Mouse (Mus musculus): ENCODE measurements around the gene Mbtps1. TPM values are rescaled to one million over a fixed set of nuclear protein-coding genes. Genes with fewer than 3 reads are reported as not detected.

Mbtps1 gene
- polyA plus RNA-seq, 1 experiment from 2014 or later = 110 TPM

DNA sequence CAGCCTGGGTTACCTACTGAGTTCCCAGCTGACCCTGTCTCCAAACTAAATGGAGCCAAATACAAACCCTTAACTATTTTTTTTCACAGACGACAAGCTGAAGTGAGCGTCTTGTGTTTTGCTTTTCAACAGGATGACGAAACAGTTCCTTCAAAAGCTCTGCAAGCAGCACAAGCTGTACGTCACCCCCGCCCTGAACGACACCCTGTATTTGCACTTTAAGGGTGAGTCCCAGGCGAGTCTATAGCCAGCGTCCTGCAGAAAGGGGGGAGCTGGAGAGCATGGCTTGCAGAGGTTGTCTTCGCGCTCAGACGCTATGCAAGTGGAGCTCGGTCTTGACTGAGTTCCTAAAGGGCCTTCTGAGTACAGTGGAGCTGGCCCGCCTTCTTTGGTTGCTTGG is 20.6 kb upstream of the Mbtps1 start:
- Histone ChIP-seq H3K27me3 (peaks cover 39% of the 10 kb centered on the region), H3K4me1 (peaks cover 7% of the 10 kb centered on the region), H3K9me3 (no peaks in the 10 kb centered on the region), H3K4me2 (replicated peaks) (no peak overlapping the region), H3K9ac (replicated peaks) (no peak overlapping the region), H3K36me3 (no peaks in the 10 kb centered on the region), H3K4me3 (no peak overlapping the region), H3K27ac (replicated peaks) (no peak overlapping the region)
- ATAC-seq (ENCODE audit: low FRiP score, low read depth) = no peak
- 46% methylated on average over 13 of the region's 13 CpGs for WGBS

GRCm38 (mm10) chr8:119575366-119575726 is 16.8 kb upstream of the Mbtps1 start:
- Histone ChIP-seq H3K4me3 (peak overlapping the region; percentile 86), H3K4me2 (replicated peaks) (peak overlapping the region; percentile 93), H3K9ac (replicated peaks) (peak overlapping the region; percentile 78), H3K4me1 (peaks cover 20% of the 10 kb centered on the region), H3K27ac (replicated peaks) (peak overlapping the region; percentile 75), H3K36me3 (no peaks in the 10 kb centered on the region), H3K27me3 (peaks cover 36% of the 10 kb centered on the region), H3K9me3 (no peaks in the 10 kb centered on the region)
- ATAC-seq (ENCODE audit: low FRiP score, low read depth) = no peak; the same call in 1 of the 2 replicates
- 2% methylated on average over 15 of the region's 16 CpGs for WGBS

GRCm38 (mm10) chr8:119574437-119575365 is 16.2 kb upstream of the Mbtps1 start, which contains the start of the genes Hsdl1 and Dnaaf1:
Hsdl1 (minus strand) TSS chr8:119575183.
Dnaaf1 (plus strand) TSS chr8:119575235.
- Histone ChIP-seq H3K4me1 (peaks cover 20% of the 10 kb centered on the region), H3K9me3 (no peaks in the 10 kb centered on the region), H3K27ac (replicated peaks) (peak within 1 kb of the TSS; percentile 75), H3K4me3 (peak within 1 kb of the TSS; percentile 86), H3K27me3 (peaks cover 35% of the 10 kb centered on the region), H3K4me2 (replicated peaks) (peak within 1 kb of the TSS; percentile 93), H3K9ac (replicated peaks) (peak within 1 kb of the TSS; percentile 78), H3K36me3 (no peaks in the 10 kb centered on the region)
- peak; percentile 92 for ATAC-seq (ENCODE audit: low FRiP score, low read depth)
- under 1% methylated on average over 73 of the region's 97 CpGs for WGBS

DNA sequence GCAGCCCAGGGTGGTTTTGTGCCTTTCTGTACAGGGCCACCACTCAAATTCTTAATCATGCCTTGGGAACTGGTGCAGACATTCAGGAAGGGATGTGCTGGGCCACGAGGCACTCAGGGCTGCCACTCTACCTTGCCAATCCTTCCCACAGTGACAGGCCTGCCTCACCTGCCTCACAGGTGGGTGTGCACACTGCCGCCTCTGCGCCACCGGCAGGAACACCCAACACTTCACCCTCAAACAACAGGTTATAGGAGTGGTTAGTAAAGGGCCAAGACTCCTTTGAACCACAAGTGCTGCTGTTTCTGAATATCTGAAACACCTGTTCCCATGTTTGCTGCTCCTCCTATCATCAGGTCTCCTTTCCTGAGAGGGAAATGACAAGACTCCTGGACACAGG is 13.9 kb upstream of the Mbtps1 start:
- Histone ChIP-seq H3K9ac (replicated peaks) (no peak overlapping the region), H3K9me3 (no peaks in the 10 kb centered on the region), H3K4me3 (no peak overlapping the region), H3K36me3 (peaks cover 6% of the 10 kb centered on the region), H3K27me3 (peaks cover 18% of the 10 kb centered on the region), H3K27ac (replicated peaks) (no peak overlapping the region), H3K4me1 (peaks cover 20% of the 10 kb centered on the region), H3K4me2 (replicated peaks) (no peak overlapping the region)
- 94% methylated on average over 4 of the region's 4 CpGs for WGBS
- no peak for ATAC-seq (ENCODE audit: low FRiP score, low read depth)

DNA sequence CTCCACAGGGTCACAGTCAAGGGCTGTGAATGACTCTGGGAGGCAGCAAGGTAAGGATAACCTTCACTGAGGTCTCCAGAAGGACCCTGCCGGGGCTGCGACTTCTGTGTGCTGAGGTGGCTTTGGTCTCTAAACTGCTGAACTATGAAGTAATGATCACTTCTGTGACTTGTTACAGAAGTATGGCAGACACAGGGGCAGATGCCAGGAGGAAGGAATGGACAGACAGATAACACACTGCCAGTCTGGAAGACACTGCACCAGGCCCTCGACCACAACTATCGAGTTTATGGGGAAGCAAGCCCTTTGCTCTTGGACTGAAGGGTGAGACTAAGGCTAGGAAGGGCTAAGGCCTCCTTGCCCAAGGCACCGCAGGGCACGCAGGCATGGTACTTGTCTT is 12.6 kb upstream of the Mbtps1 start:
- WGBS = 95% methylated on average over 6 of the region's 6 CpGs
- Histone ChIP-seq H3K4me2 (replicated peaks) (no peak overlapping the region), H3K27ac (replicated peaks) (no peak overlapping the region), H3K9me3 (no peaks in the 10 kb centered on the region), H3K9ac (replicated peaks) (no peak overlapping the region), H3K36me3 (peaks cover 16% of the 10 kb centered on the region), H3K4me3 (no peak overlapping the region), H3K27me3 (peaks cover 6% of the 10 kb centered on the region), H3K4me1 (peaks cover 20% of the 10 kb centered on the region)
- no peak for ATAC-seq (ENCODE audit: low FRiP score, low read depth)

DNA sequence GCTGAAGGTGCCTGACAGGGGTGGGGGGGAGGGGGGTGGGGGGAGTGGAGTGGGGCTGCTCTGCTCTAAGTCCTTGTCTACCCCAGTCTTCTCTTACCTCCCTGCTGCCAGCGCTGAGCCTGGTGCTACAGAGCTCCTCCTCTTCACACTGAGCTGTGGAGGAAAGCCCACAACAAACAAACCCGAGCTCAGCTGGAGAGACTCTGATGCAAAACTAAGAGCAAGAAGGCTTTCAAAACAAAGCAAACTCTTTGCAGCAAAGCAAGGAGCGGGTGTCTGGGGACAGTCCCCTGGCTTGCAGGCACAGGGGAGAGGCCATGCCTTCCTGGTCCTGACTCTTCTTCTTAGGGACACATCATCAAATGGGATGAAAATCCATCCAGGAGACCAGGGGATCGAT is 11.3 kb upstream of the Mbtps1 start:
- WGBS = 35% methylated on average over 4 of the region's 4 CpGs

GRCm38 (mm10) chr8:119568951-119569350 is 10.4 kb upstream of the Mbtps1 start:
- H3K9me3 ChIP-seq = no peaks in the 10 kb centered on the region
- H3K36me3 ChIP-seq = peaks cover 35% of the 10 kb centered on the region
- no peak overlapping the region for H3K4me2 ChIP-seq (replicated peaks)
- WGBS = 73% methylated on average over 7 of the region's 7 CpGs
- no peak for ATAC-seq (ENCODE audit: low FRiP score, low read depth)
- H3K27me3 ChIP-seq = no peaks in the 10 kb centered on the region
- H3K27ac ChIP-seq (replicated peaks) = no peak overlapping the region
- no peak overlapping the region for H3K9ac ChIP-seq (replicated peaks)
- no peak overlapping the region for H3K4me3 ChIP-seq
- H3K4me1 ChIP-seq = peaks cover 12% of the 10 kb centered on the region

More for the DNA sequence above, 11.3 kb upstream of the Mbtps1 start:
- Histone ChIP-seq H3K4me3 (no peak overlapping the region), H3K9ac (replicated peaks) (no peak overlapping the region), H3K36me3 (peaks cover 28% of the 10 kb centered on the region), H3K4me1 (peaks cover 15% of the 10 kb centered on the region), H3K27me3 (no peaks in the 10 kb centered on the region), H3K9me3 (no peaks in the 10 kb centered on the region), H3K27ac (replicated peaks) (no peak overlapping the region), H3K4me2 (replicated peaks) (no peak overlapping the region)
- no peak for ATAC-seq (ENCODE audit: low FRiP score, low read depth)

- 90% methylated on average over 9 of the region's 9 CpGs for WGBS
- no peak overlapping the region for H3K9ac ChIP-seq (replicated peaks)
- no peak for ATAC-seq (ENCODE audit: low FRiP score, low read depth)
These were observed 9.7 kb upstream of the Mbtps1 start for GRCm38 (mm10) chr8:119568251-119568650.

GRCm38 (mm10) chr8:119566367-119566766 is 7.8 kb upstream of the Mbtps1 start:
- ATAC-seq (ENCODE audit: low FRiP score, low read depth) = no peak
- no peak overlapping the region for H3K4me3 ChIP-seq
- no peak overlapping the region for H3K9ac ChIP-seq (replicated peaks)
- no peak overlapping the region for H3K27ac ChIP-seq (replicated peaks)
- WGBS = 80% methylated on average over 11 of the region's 11 CpGs
- no peaks in the 10 kb centered on the region for H3K9me3 ChIP-seq
- peaks cover 60% of the 10 kb centered on the region for H3K36me3 ChIP-seq
- no peaks in the 10 kb centered on the region for H3K4me1 ChIP-seq
- H3K27me3 ChIP-seq = no peaks in the 10 kb centered on the region
- no peak overlapping the region for H3K4me2 ChIP-seq (replicated peaks)

More at GRCm38 (mm10) chr8:119568251-119568650, 9.7 kb upstream of the Mbtps1 start:
- H3K4me1 ChIP-seq = peaks cover 5% of the 10 kb centered on the region
- H3K9me3 ChIP-seq = no peaks in the 10 kb centered on the region
- no peak overlapping the region for H3K4me2 ChIP-seq (replicated peaks)
- H3K4me3 ChIP-seq = no peak overlapping the region
- peaks cover 42% of the 10 kb centered on the region for H3K36me3 ChIP-seq
- H3K27ac ChIP-seq (replicated peaks) = no peak overlapping the region
- H3K27me3 ChIP-seq = no peaks in the 10 kb centered on the region

GRCm38 (mm10) chr8:119563849-119564251 is 5.3 kb upstream of the Mbtps1 start:
- no peak overlapping the region for H3K27ac ChIP-seq (replicated peaks)

DNA sequence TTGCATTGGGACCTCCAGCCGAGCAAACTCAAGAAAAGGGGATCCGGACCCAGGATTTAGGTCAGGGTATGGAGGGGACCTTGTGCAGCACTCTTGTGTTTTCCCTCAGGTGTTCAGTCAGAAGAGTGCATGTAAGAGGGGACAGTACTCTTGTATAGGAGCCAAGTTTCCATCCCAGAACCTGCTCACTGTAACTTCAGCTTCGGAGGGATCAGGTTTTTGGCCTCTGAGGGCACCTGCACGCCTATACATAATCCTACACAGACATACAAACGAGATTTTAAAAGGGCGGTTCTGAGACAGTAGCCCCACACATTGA is 826 bp upstream of the Mbtps1 start:
- peak overlapping the region; percentile 95; the same call in 1 of the 2 replicates for H3K27ac ChIP-seq (replicated peaks)
- peaks cover 29% of the 10 kb centered on the region for H3K36me3 ChIP-seq
- peak overlapping the region; percentile 63; the same call in 1 of the 2 replicates for H3K4me2 ChIP-seq (replicated peaks)
- H3K4me3 ChIP-seq = no peak overlapping the region
- H3K9me3 ChIP-seq = no peaks in the 10 kb centered on the region
- 0 out of 2 replicates have a peak overlapping the region, but pooled peaks have one; percentile 43 for H3K9ac ChIP-seq (replicated peaks)
- ATAC-seq (ENCODE audit: low FRiP score, low read depth) = peak; percentile 5; the same call in 1 of the 2 replicates
- peaks cover 21% of the 10 kb centered on the region for H3K4me1 ChIP-seq
- no peaks in the 10 kb centered on the region for H3K27me3 ChIP-seq
- 87% methylated on average over 6 of the region's 6 CpGs for WGBS

More at GRCm38 (mm10) chr8:119563849-119564251, 5.3 kb upstream of the Mbtps1 start:
- Histone ChIP-seq H3K4me3 (no peak overlapping the region), H3K9me3 (no peaks in the 10 kb centered on the region), H3K27me3 (no peaks in the 10 kb centered on the region), H3K4me1 (peaks cover 3% of the 10 kb centered on the region; the same call in 1 of the 2 replicates), H3K4me2 (replicated peaks) (no peak overlapping the region), H3K9ac (replicated peaks) (no peak overlapping the region), H3K36me3 (peaks cover 60% of the 10 kb centered on the region)
- 95% methylated on average over 14 of the region's 14 CpGs for WGBS
- ATAC-seq (ENCODE audit: low FRiP score, low read depth) = no peak

DNA sequence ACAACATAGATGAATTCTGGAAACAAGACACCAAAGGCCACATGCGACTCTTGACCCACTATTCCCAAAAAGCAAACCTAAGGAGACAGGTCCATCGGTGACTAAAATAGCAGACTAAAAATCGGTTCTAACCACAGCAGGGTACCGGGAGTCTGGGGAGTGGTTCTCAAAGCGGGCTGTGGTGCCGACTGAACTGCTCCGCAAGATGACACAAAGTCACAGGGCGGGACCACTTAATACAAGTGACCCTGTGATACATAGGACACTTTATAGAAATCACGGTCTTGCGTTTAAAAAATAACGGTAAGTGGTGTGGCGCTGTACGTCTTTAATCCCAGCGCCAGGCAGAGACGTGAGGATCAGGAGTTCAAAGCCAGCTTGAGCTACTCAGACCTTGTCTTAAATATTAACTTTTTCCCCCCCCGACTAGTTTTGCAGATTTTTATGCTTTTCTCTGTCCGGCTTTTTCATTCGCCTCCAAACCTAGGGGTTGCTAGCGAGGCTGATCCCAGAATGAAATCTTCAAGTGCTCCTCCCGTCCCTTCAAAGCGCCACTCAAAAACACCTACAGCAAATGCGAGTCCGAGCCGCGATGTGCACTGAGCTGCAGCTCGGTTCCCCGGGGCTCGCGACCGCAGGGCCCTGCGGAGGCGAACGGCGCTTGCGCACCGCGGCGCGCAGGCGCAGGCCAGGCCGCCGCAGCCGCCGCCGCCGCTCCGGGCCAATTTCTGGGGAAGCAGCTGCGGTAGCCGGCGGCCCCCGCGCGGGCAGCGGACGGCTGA is 523 bp downstream of the Mbtps1 start:
- Histone ChIP-seq H3K27me3 (no peaks in the 10 kb centered on the region), H3K9ac (replicated peaks) (peak overlapping the region; percentile 90), H3K4me3 (peak overlapping the region; percentile 89), H3K9me3 (no peaks in the 10 kb centered on the region), H3K4me1 (peaks cover 21% of the 10 kb centered on the region), H3K27ac (replicated peaks) (peak overlapping the region; percentile 95), H3K36me3 (peaks cover 15% of the 10 kb centered on the region), H3K4me2 (replicated peaks) (peak overlapping the region; percentile 83)
- ATAC-seq (ENCODE audit: low FRiP score, low read depth) = peak; percentile 91
- WGBS = 1% methylated on average over 55 of the region's 55 CpGs

All from midbrain, embryonic 12.5 days (tissue).